Mouse (Mus musculus) C2C12 (cell line): ENCODE measurements around the gene Sh3glb2.

Source experiments
- CTCF ChIP-seq: IDR thresholded peaks from one replicate; pipeline ENCODE4 v1.5.1; 2011; ENCODE audit not compliant: control insufficient read depth, insufficient read depth, insufficient read length
- USF1 ChIP-seq: IDR thresholded peaks from one replicate; pipeline ENCODE4 v1.6.1; 2011; ENCODE audit warnings: low read depth, mild to moderate bottlenecking, control low read depth, moderate library complexity

GRCm38 (mm10) chr2:30323111-30323510 lies 36.0 kb downstream of the Sh3glb2 start:
- TF ChIP-seq USF1, result no peak
- TF ChIP-seq CTCF, result no peak
